Mouse (Mus musculus) liver, adult 2 months (tissue): ENCODE measurements at regions not wholly inside any gene's neighbourhood (a gene's known extent, or its start where the extent isn't known, plus 50 kb on each side); places are given as distances from the start of the nearest gene placed in this dataset.

Experiments
- DNase-seq: peaks from one replicate; pipeline ENCODE4 v3.0.0-alpha.2; 2011; ENCODE audit warnings: low read depth, low spot score; ENCODE audit errors: extremely low read depth
- H3K27ac ChIP-seq: fragments of 200-500 bp; replicated peaks from 2 replicates; pipeline ENCODE4 v1.5.1; 2012; ENCODE audit warnings: low read depth, mild to moderate bottlenecking, control low read depth, inconsistent platforms, low read length; ENCODE audit not compliant: insufficient read depth
- H3K27me3 ChIP-seq: fragments of 200-500 bp; 2 replicates; pipeline ENCODE4 v1.6.1; 2012; ENCODE audit warnings: mild to moderate bottlenecking, moderate library complexity, low read length, inconsistent platforms; ENCODE audit not compliant: control insufficient read depth, insufficient read depth
- H3K36me3 ChIP-seq: fragments of 200-500 bp; 2 replicates; pipeline ENCODE4 v1.6.1; 2012; ENCODE audit warnings: low read length, inconsistent platforms; ENCODE audit not compliant: control insufficient read depth, insufficient read depth
- H3K4me1 ChIP-seq: fragments of 200-500 bp; 2 replicates; pipeline ENCODE4 v1.6.1; 2011; ENCODE audit warnings: low read length; ENCODE audit not compliant: control insufficient read depth, insufficient read depth
- H3K4me3 ChIP-seq: fragments of 200-500 bp; 2 replicates; pipeline ENCODE4 v1.5.1; 2011; ENCODE audit warnings: low read depth, mild to moderate bottlenecking, control low read depth, low read length, moderate library complexity; ENCODE audit not compliant: insufficient read depth
- H3K79me2 ChIP-seq: fragments of 200-500 bp; 2 replicates; pipeline ENCODE4 v1.6.1; 2012; ENCODE audit warnings: inconsistent platforms, mild to moderate bottlenecking, low read length, moderate library complexity; ENCODE audit not compliant: control insufficient read depth, insufficient read depth
- H3K9ac ChIP-seq: fragments of 200-500 bp; 2 replicates; pipeline ENCODE4 v1.6.1; 2012; ENCODE audit warnings: low read depth, mild to moderate bottlenecking, control low read depth, inconsistent platforms, low read length
- CTCF ChIP-seq: fragments of 200-500 bp; IDR thresholded peaks from 2 replicates; pipeline ENCODE4 v1.5.1; 2011; ENCODE audit warnings: low read depth, low read length, control low read depth
- POLR2A ChIP-seq: fragments of 200-500 bp; IDR thresholded peaks from 2 replicates; pipeline ENCODE4 v1.6.1; 2011; ENCODE audit warnings: low read length, control low read depth; ENCODE audit not compliant: insufficient read depth; ENCODE audit errors: extremely low read depth
- WGBS: fragments of 180-500 bp; shearing (Covaris S2); methylation state at CpG from one replicate; pipeline ENCODE4 v1.1.7; 2018; 5-methylcytosine and 5-hydroxymethylcytosine counted together

DNA sequence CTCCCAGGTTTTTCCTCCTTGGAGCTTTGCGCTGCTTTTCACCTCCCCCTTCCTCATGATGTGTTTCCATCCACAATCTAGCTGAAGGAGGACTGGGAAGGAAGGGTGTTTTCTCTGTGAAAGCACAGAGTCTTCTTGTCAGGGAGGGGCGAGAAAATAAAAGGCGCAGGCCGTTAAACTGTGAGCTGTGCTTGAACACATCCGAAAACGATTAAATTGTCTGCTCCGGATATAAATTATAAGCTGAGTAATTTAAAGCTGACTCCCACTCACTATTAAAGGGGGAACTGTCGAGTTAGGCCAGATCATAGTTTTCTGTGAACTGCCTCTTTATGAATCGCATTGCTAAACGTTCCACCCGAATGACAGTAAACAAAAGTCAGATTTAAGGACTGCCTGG is 224.6 kb downstream of the Mpdz start:
- no peaks in the 10 kb centered on the region for H3K27me3 ChIP-seq
- 77% methylated on average over 11 of the region's 11 CpGs for WGBS
- no peak for DNase-seq
- H3K4me3 ChIP-seq, result no peak overlapping the region
- no peaks in the 10 kb centered on the region for H3K79me2 ChIP-seq
- no peak overlapping the region for H3K27ac ChIP-seq
- H3K9ac ChIP-seq, result no peak overlapping the region
- TF ChIP-seq CTCF (no peak), POLR2A (no peak)
- H3K36me3 ChIP-seq, result no peaks in the 10 kb centered on the region
- H3K4me1 ChIP-seq, result no peaks in the 10 kb centered on the region

DNA sequence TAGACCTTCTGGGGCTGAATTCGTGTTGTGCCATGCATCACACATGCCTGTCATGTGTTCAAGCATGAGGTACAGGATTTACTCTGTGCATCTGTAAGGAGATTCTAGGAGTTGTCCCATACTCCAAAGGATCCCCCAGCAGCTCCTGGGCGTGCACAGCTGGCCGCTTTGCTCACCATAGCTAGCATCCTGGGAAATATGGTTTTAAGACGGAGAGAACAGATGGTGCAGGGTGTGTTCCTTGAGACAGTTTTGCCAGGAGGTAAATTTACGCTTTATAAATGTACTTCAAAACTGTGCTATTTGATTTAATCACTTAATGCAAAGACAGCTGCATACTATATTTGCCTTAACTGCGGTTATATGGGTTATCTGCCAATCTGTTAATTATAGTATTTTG is 220.6 kb downstream of the Mpdz start:
- no peaks in the 10 kb centered on the region for H3K36me3 ChIP-seq
- no peak for TF ChIP-seq POLR2A
- no peak for TF ChIP-seq CTCF
- DNase-seq, result no peak
- no peak overlapping the region for H3K4me3 ChIP-seq
- no peaks in the 10 kb centered on the region for H3K79me2 ChIP-seq
- no peak overlapping the region for H3K27ac ChIP-seq
- WGBS, result 94% methylated on average over 6 of the region's 6 CpGs
- no peaks in the 10 kb centered on the region for H3K4me1 ChIP-seq
- H3K27me3 ChIP-seq, result no peaks in the 10 kb centered on the region
- H3K9ac ChIP-seq, result no peak overlapping the region

DNA sequence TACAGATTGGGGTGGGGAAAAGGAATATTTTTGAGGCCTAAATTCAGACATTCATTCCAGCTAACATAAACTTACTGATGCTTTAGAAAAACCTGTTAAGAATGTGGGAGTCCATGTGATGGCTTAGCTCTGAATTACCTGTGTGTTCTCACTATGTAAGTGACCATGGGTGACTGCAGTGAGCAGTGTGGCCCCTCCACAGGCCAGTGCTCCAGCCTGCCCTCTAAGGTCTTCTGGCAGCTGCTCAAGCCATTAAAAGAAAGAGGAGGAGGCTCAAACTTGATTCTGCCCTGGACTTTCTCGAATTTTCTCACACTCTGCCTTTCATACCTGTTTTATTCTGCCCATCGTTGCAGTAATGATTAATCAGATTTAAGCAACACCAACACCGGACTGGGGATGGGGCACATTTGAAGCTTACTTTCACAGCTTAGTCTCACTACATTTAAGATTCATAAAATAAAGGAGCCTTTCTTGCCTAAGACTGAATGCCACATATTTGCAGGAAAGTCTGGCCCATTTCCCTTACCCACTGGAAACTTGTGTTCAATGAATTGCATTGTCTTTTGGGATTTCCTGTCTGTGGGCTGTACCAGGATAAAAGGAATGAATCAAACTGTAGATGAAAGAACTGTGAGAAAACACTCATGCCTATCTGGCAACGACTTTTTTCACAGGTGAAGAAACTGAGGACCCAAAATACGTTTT is 220.0 kb downstream of the Mpdz start:
- DNase-seq, result no peak
- no peak overlapping the region for H3K4me3 ChIP-seq
- no peak overlapping the region for H3K9ac ChIP-seq
- no peaks in the 10 kb centered on the region for H3K4me1 ChIP-seq
- H3K27me3 ChIP-seq, result no peaks in the 10 kb centered on the region
- H3K79me2 ChIP-seq, result no peaks in the 10 kb centered on the region
- H3K27ac ChIP-seq, result no peak overlapping the region
- H3K36me3 ChIP-seq, result no peaks in the 10 kb centered on the region
- TF ChIP-seq POLR2A (no peak), CTCF (no peak)
- 69% methylated on average over 5 of the region's 5 CpGs for WGBS
